Mouse (Mus musculus): ENCODE results near the gene Zfp846.

Gene Zfp846

GRCm38 (mm10) chr9:20636790-20637189 is 55.7 kb downstream of the Zfp846 start:
- in situ Hi-C loops (cut with MboI, MseI): loop anchor here (25.0 kb wide), 1 partner anchor 501 kb away; the partner anchor contains the start of genes Cdc37 and Tyk2

GRCm38 (mm10) chr9:20638552-20638951 is 57.5 kb downstream of the Zfp846 start:
- in situ Hi-C loops (cut with MboI, MseI): loop anchor here (25.0 kb wide), 1 partner anchor 499 kb away; the partner anchor contains the start of genes Cdc37 and Tyk2

GRCm38 (mm10) chr9:20639486-20639885 is 58.4 kb downstream of the Zfp846 start:
- in situ Hi-C loops (cut with MboI, MseI): loop anchor here (25.0 kb wide), 1 partner anchor 498 kb away; the partner anchor contains the start of genes Cdc37 and Tyk2

GRCm38 (mm10) chr9:20641501-20641900 is 60.4 kb downstream of the Zfp846 start:
- in situ Hi-C loops (cut with MboI, MseI): loop anchor here (25.0 kb wide), 1 partner anchor 496 kb away; the partner anchor contains the start of genes Cdc37 and Tyk2

GRCm38 (mm10) chr9:20642101-20642895 is 61.2 kb downstream of the Zfp846 start, which contains the start of gene Ubl5:
Gene Ubl5, plus strand, starts transcription at chr9:20642878.
- in situ Hi-C loops (cut with MboI, MseI): loop anchor here (25.0 kb wide), 1 partner anchor 495 kb away; the partner anchor contains the start of genes Cdc37 and Tyk2

- in situ Hi-C loops (cut with MboI, MseI): loop anchor here (25.0 kb wide), 1 partner anchor 494 kb away; the partner anchor contains the start of genes Cdc37 and Tyk2
These were observed 61.9 kb downstream of the Zfp846 start for GRCm38 (mm10) chr9:20642896-20643466.

- in situ Hi-C loops (cut with MboI, MseI): loop anchor here (25.0 kb wide), 1 partner anchor 494 kb away; the partner anchor contains the start of genes Cdc37 and Tyk2
These were observed 62.7 kb downstream of the Zfp846 start for GRCm38 (mm10) chr9:20643781-20644180.

- in situ Hi-C loops (cut with MboI, MseI): loop anchor here (25.0 kb wide), 1 partner anchor 493 kb away; the partner anchor contains the start of genes Cdc37 and Tyk2
These were observed 63.4 kb downstream of the Zfp846 start, which contains the start of gene Fbxl12 for GRCm38 (mm10) chr9:20644360-20645081. Gene Fbxl12, minus strand, starts transcription at chr9:20644767.

GRCm38 (mm10) chr9:20645121-20645520 is 64.0 kb downstream of the Zfp846 start:
- in situ Hi-C loops (cut with MboI, MseI): loop anchor here (25.0 kb wide), 1 partner anchor 492 kb away; the partner anchor contains the start of genes Cdc37 and Tyk2

GRCm38 (mm10) chr9:20651602-20652259 is 70.6 kb downstream of the Zfp846 start, which contains the start of gene Pin1:
Gene Pin1, plus strand, starts transcription at chr9:20652095.
- in situ Hi-C loops (cut with MboI, MseI): loop anchor here (5.0 kb wide), 1 partner anchor 189 kb away; the partner anchor contains the start of gene Zfp26

GRCm38 (mm10) chr9:20652260-20652658 is 71.2 kb downstream of the Zfp846 start:
- in situ Hi-C loops (cut with MboI, MseI): loop anchor here (5.0 kb wide), 1 partner anchor 190 kb away; the partner anchor contains the start of gene Zfp26

- in situ Hi-C loops (cut with MboI, MseI): loop anchor here (5.0 kb wide), 1 partner anchor 192 kb away; the partner anchor contains the start of gene Zfp26
These were observed 72.8 kb downstream of the Zfp846 start for GRCm38 (mm10) chr9:20653859-20654258.
